Mouse (Mus musculus) liver, adult 2 months (tissue): ENCODE measurements around the gene Kdm4a. TPM values are rescaled to one million over a fixed set of nuclear protein-coding genes. Genes with fewer than 3 reads are reported as not detected.

ENCODE experiments used
- DNase-seq: peaks from one replicate; pipeline ENCODE4 v3.0.0-alpha.2; 2011; ENCODE audit warnings: low read depth, low spot score; ENCODE audit errors: extremely low read depth
- H3K27ac ChIP-seq: fragments of 200-500 bp; replicated peaks from 2 replicates; pipeline ENCODE4 v1.5.1; 2012; ENCODE audit warnings: low read depth, mild to moderate bottlenecking, control low read depth, inconsistent platforms, low read length; ENCODE audit not compliant: insufficient read depth
- H3K27me3 ChIP-seq: fragments of 200-500 bp; 2 replicates; pipeline ENCODE4 v1.6.1; 2012; ENCODE audit warnings: mild to moderate bottlenecking, moderate library complexity, low read length, inconsistent platforms; ENCODE audit not compliant: control insufficient read depth, insufficient read depth
- H3K36me3 ChIP-seq: fragments of 200-500 bp; 2 replicates; pipeline ENCODE4 v1.6.1; 2012; ENCODE audit warnings: low read length, inconsistent platforms; ENCODE audit not compliant: control insufficient read depth, insufficient read depth
- H3K4me1 ChIP-seq: fragments of 200-500 bp; 2 replicates; pipeline ENCODE4 v1.6.1; 2011; ENCODE audit warnings: low read length; ENCODE audit not compliant: control insufficient read depth, insufficient read depth
- H3K4me3 ChIP-seq: fragments of 200-500 bp; 2 replicates; pipeline ENCODE4 v1.5.1; 2011; ENCODE audit warnings: low read depth, mild to moderate bottlenecking, control low read depth, low read length, moderate library complexity; ENCODE audit not compliant: insufficient read depth
- H3K79me2 ChIP-seq: fragments of 200-500 bp; 2 replicates; pipeline ENCODE4 v1.6.1; 2012; ENCODE audit warnings: inconsistent platforms, mild to moderate bottlenecking, low read length, moderate library complexity; ENCODE audit not compliant: control insufficient read depth, insufficient read depth
- H3K9ac ChIP-seq: fragments of 200-500 bp; 2 replicates; pipeline ENCODE4 v1.6.1; 2012; ENCODE audit warnings: low read depth, mild to moderate bottlenecking, control low read depth, inconsistent platforms, low read length
- CTCF ChIP-seq: fragments of 200-500 bp; IDR thresholded peaks from 2 replicates; pipeline ENCODE4 v1.5.1; 2011; ENCODE audit warnings: low read depth, low read length, control low read depth
- POLR2A ChIP-seq: fragments of 200-500 bp; IDR thresholded peaks from 2 replicates; pipeline ENCODE4 v1.6.1; 2011; ENCODE audit warnings: low read length, control low read depth; ENCODE audit not compliant: insufficient read depth; ENCODE audit errors: extremely low read depth
- whole genome bisulfite sequencing: fragments of 180-500 bp; shearing (Covaris S2); methylation state at CpG from one replicate; pipeline ENCODE4 v1.1.7; 2018; 5-methylcytosine and 5-hydroxymethylcytosine counted together
- polyA plus RNA-seq: library from polyadenylated mRNA; depleted of rRNA; stranded (reverse); fragments of >200 nt; gene quantifications from 2 replicates; pipeline ENCODE4 v1.2.3, GENCODE M21; 2012
- total RNA-seq: library from RNA; depleted of rRNA; stranded (reverse); fragments of >200 nt; gene quantifications from 2 replicates; pipeline ENCODE4 v1.2.3, GENCODE M21; 2014

The Kdm4a gene
- total and polyA plus RNA-seq, 2 experiments = 10.5 to 15.3 TPM

DNA sequence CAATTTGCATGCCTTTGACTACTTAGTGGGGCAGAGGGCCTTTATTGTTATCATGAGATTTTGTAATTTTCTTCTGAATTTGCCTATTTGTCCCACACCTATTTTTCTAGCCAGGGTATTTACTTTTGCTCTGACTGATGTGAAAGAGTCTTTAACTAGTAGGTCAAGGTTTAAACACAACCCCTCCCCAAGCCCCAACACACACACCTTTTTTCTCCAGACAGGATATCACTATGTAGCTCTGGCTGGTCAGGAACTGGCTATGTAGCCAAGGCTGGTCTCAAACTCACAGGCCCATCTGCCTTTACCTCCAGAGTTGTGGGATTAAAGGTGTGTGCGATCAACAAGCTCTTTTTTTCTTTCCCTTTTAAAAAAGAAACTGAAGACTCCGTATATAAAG, 19.2 kb upstream of the Kdm4a start:
- H3K79me2 ChIP-seq = no peaks in the 10 kb centered on the region
- H3K4me3 ChIP-seq = no peak overlapping the region
- no peaks in the 10 kb centered on the region for H3K4me1 ChIP-seq
- no peaks in the 10 kb centered on the region for H3K27me3 ChIP-seq
- no peak for DNase-seq
- no peak overlapping the region for H3K9ac ChIP-seq
- WGBS = 80% methylated on average over 2 of the region's 2 CpGs
- TF ChIP-seq POLR2A (no peak), CTCF (no peak)
- no peak overlapping the region for H3K27ac ChIP-seq
- H3K36me3 ChIP-seq = no peaks in the 10 kb centered on the region

DNA sequence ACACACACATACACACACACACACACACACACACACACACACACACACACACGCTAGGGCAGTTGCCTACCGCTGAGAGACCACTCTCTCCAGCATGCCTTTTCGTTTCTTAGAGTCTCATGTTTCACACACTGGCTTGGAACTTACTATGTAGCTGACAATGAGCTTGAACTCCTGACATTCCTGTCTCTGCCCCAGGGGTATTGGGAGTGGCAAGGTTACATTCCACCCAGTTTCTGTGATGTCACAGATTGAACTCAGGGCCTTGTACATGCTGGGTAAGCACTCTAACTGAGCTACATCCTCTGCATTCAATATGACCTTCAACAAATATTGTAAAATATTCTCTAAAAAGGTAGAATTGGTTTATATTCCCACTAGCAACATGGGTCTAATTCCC, 18.8 kb upstream of the Kdm4a start:
- H3K9ac ChIP-seq = no peak overlapping the region
- H3K4me3 ChIP-seq = no peak overlapping the region
- H3K27me3 ChIP-seq = no peaks in the 10 kb centered on the region
- no peaks in the 10 kb centered on the region for H3K79me2 ChIP-seq
- H3K36me3 ChIP-seq = no peaks in the 10 kb centered on the region
- WGBS = 98% methylated on average over 3 of the region's 3 CpGs
- no peak overlapping the region for H3K27ac ChIP-seq
- TF ChIP-seq CTCF (no peak), POLR2A (no peak)
- H3K4me1 ChIP-seq = no peaks in the 10 kb centered on the region
- no peak for DNase-seq

DNA sequence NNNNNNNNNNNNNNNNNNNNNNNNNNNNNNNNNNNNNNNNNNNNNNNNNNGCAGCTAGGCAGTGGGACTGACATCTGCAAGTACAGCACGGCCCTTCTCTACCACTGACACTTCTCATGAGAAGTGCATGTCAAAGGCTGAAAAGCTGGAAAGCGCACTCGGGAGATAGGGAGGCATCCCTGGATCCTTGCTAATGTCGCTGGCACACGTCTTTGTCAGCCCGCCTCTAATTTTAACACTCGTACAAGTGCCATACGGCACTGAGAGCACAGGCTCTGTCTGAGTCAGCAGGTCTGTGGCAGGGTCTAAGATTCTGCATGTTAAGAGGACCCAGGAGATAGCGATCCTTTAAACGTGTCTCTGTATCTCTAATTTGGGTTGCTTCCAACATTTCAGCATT, 16.3 kb upstream of the Kdm4a start:
- WGBS = 90% methylated on average over 10 of the region's 10 CpGs
- no peak for DNase-seq

DNA sequence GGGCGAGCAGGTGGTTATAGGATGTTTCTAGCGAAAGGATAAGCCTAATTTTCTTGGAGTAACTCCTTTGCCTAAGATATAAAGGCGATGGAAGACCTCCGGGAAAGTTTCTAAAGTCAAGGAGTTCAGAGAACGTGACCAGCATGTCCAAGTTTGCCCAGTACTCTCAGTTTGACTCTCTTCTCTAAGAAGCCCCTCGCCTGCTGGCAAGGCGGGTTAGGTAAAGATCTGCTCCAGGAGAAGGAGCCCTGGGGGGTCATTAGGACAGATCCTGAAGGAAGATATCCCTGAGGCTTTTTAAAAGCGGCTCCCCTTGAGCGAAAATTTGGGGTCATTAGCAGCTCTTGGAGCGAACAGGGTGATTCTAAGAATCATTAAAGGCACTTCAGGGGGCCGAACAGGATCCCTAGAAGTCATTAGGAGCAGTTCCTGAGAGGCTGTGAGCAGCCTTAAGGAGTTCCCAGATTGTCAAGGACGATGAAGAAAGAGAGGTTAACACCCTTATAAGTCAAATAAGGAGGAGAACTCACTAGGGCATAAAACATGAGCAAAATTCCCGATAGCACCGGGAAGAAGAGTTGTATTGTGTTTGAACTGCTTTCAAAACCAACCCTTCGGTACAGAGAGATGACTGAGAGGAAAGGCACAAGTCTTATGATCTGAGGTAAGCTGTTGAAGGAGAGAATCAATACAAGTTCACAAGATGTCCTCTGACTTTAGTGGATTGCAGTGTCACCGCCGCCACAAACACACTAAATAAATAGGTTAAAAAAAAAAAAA, 648 bp upstream of the Kdm4a start:
- peak overlapping the region; percentile 7 for H3K4me3 ChIP-seq
- no peaks in the 10 kb centered on the region for H3K27me3 ChIP-seq
- no peak for TF ChIP-seq POLR2A
- TF ChIP-seq CTCF = no peak

More for the DNA sequence above, 16.3 kb upstream of the Kdm4a start:
- Histone ChIP-seq H3K36me3 (no peaks in the 10 kb centered on the region), H3K79me2 (no peaks in the 10 kb centered on the region), H3K27ac (no peak overlapping the region), H3K4me3 (no peak overlapping the region), H3K9ac (no peak overlapping the region), H3K27me3 (no peaks in the 10 kb centered on the region), H3K4me1 (no peaks in the 10 kb centered on the region)
- TF ChIP-seq CTCF = no peak
- no peak for TF ChIP-seq POLR2A

DNA sequence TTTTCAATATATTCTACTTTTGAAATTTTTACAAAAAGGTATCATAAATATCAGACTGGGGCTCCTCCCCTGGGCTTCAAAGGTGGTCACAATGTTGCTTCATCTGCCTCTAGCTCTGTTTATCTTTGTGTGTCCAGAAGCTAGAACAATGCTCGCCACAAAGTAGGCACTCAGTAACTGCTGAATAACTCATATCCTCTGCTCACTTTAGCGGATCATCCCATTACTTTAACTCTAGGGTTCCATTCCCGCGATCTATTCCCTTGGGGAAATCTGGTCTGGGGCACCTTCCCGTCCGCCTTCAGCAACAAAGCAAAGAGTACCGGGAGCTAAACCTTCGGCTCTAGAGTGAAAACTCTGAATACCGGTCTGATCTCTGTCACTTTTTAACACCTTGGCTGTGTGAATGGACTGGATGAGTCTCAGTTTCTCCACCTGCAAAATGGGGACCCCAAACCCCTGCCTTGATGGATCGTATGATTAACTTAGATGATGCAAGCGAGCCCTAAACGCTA, 834 bp downstream of the Kdm4a start:
- H3K27me3 ChIP-seq = no peaks in the 10 kb centered on the region
- peaks cover 9% of the 10 kb centered on the region; the same call in 1 of the 2 replicates for H3K79me2 ChIP-seq
- H3K36me3 ChIP-seq = peaks cover 24% of the 10 kb centered on the region
- peak overlapping the region; percentile 77 for H3K4me3 ChIP-seq
- peak overlapping the region; percentile 92 for H3K9ac ChIP-seq
- TF ChIP-seq POLR2A = no peak
- no peak for TF ChIP-seq CTCF
- H3K27ac ChIP-seq = peak overlapping the region; percentile 61
- H3K4me1 ChIP-seq = peaks cover 4% of the 10 kb centered on the region; the same call in 1 of the 2 replicates
- DNase-seq = peak; percentile 22
- under 1% methylated on average over 12 of the region's 12 CpGs for WGBS

More for the DNA sequence above, 648 bp upstream of the Kdm4a start:
- H3K9ac ChIP-seq = peak overlapping the region; percentile 45
- H3K36me3 ChIP-seq = peaks cover 12% of the 10 kb centered on the region
- peaks cover 4% of the 10 kb centered on the region; the same call in 1 of the 2 replicates for H3K4me1 ChIP-seq
- peak; percentile 62 for DNase-seq
- whole genome bisulfite sequencing = 3% methylated on average over 17 of the region's 17 CpGs
- H3K27ac ChIP-seq = peak overlapping the region; percentile 85
- peaks cover 9% of the 10 kb centered on the region; the same call in 1 of the 2 replicates for H3K79me2 ChIP-seq

DNA sequence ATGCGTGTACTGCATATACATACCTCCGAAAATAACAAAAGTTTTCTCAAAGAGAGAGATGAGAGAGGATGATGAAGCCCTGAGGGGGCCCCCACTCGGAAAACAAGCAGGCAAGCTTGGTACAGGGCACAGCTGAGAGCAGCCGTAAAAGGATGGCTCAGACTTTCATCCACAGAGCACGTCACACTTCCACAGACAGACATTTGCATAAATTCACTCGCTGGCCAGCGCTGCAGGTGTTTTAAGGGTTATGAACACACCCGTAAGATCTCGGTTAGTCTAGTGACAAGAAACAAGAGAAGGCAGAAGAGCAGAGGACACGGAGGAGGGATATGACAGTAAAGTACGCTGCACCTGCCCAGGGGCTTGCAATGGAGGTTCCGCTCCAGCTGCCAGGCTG, 7.4 kb downstream of the Kdm4a start:
- no peak for DNase-seq
- no peaks in the 10 kb centered on the region for H3K27me3 ChIP-seq
- peaks cover 56% of the 10 kb centered on the region for H3K36me3 ChIP-seq
- H3K9ac ChIP-seq = no peak overlapping the region
- TF ChIP-seq POLR2A (no peak), CTCF (no peak)
- H3K27ac ChIP-seq = no peak overlapping the region
- 96% methylated on average over 12 of the region's 12 CpGs for WGBS
- H3K4me1 ChIP-seq = no peaks in the 10 kb centered on the region
- no peaks in the 10 kb centered on the region; the same call in none of the 2 replicates for H3K79me2 ChIP-seq
- H3K4me3 ChIP-seq = no peak overlapping the region
